Mouse (Mus musculus) olfactory bulb, adult 2 months (tissue): ENCODE results near the gene Fcer1g.

ENCODE experiments used
- CTCF ChIP-seq: fragments of 200-500 bp; IDR thresholded peaks from 2 replicates; pipeline ENCODE4 v1.5.1; 2012; ENCODE audit warnings: low read depth, mild to moderate bottlenecking, low read length, moderate library complexity; ENCODE audit not compliant: insufficient read depth
- POLR2A ChIP-seq: fragments of 200-500 bp; IDR thresholded peaks from 2 replicates; pipeline ENCODE4 v1.6.1; 2012; ENCODE audit warnings: mild to moderate bottlenecking, low read depth, low read length, moderate library complexity; ENCODE audit not compliant: insufficient read depth

- TF ChIP-seq POLR2A = no peak
- TF ChIP-seq CTCF = no peak
Observed at GRCm38 (mm10) chr1:171279721-171280120, 45.6 kb upstream of the Fcer1g start.
